Comparison of ENCODE assay signal across 18 mouse cellular contexts in genomic region chr19:24103802-24104201, GRCm38 (mm10).
"Had no signal": no experiment of that assay in that cellular context is flagged by ENCODE, and none has a peak within 500 bp of the region (broad histone marks: within the 10 kb centered on the region; RNA-seq: fewer than 3 reads in every experiment).

No protein-coding gene starts in this region.

- H3K4me2 ChIP-seq: lung, embryonic 14.5 days; midbrain, embryonic 12.5 days; neural tube, embryonic 13.5 days; neural tube, embryonic 15.5 days had no signal

- DNase-seq: lung, embryonic 14.5 days; lung, postnatal 10 days; lung, postnatal 36 days; midbrain, embryonic 14.5 days; retina, postnatal 1 day; right cerebral cortex, adult 18-20 months; right cerebral cortex, postnatal 25 days; right cerebral cortex, postnatal 4 days; spleen, adult 18-20 months; thymus, adult 18-20 months; thymus, postnatal 14 days; thymus, postnatal 36 days had no signal

- H3K9me3 ChIP-seq: midbrain, embryonic 10.5 days; midbrain, embryonic 12.5 days; neural tube, embryonic 13.5 days; neural tube, embryonic 15.5 days had no signal

- H3K4me1 ChIP-seq: midbrain, embryonic 10.5 days; midbrain, embryonic 12.5 days; neural tube, embryonic 13.5 days; neural tube, embryonic 15.5 days had no signal

- H3K27ac ChIP-seq: midbrain, embryonic 10.5 days; midbrain, embryonic 12.5 days; neural tube, embryonic 13.5 days; neural tube, embryonic 15.5 days had no signal

- H3K27me3 ChIP-seq: midbrain, embryonic 12.5 days; neural tube, embryonic 13.5 days; neural tube, embryonic 15.5 days had no signal

- H3K4me3 ChIP-seq: midbrain, embryonic 10.5 days; midbrain, embryonic 12.5 days; myocyte; neural tube, embryonic 13.5 days; neural tube, embryonic 15.5 days had no signal

- ATAC-seq: midbrain, embryonic 16.5 days had no signal

- H3K9ac ChIP-seq: lung, embryonic 14.5 days; midbrain, embryonic 12.5 days; neural tube, embryonic 13.5 days; neural tube, embryonic 15.5 days had no signal
